Mouse (Mus musculus): ENCODE measurements around the gene Tsx.
"Not testable (repeated sequence)": the region's sequence is repeated elsewhere in the genome, so short reads cannot be mapped to it uniquely, and the experiment has no call there.

Gene Tsx

DNA sequence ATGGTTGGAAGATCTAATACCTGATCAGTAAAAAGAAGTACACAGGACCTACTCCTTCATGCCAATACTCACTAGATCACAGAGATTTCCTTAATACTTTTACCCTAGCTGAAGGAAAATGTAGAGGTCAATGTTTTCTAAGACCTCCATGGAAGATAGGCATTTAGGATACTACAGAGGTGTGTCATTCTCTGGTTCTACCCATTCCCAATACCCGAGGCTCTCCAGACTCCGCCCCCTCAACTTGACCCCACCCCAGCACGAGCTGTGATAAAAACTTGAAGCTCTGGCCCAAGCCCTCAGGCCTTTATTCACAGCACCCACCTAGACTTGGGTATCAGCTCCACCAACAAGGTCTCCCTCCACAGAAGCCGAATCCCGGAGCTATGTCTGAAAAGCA, at the start of gene Tsx:
TSS of gene Tsx (plus strand) at position 301 of the 400 bp plus-strand sequence.
- no peak for DNase-seq (ENCODE audit: low spot score)

DNA sequence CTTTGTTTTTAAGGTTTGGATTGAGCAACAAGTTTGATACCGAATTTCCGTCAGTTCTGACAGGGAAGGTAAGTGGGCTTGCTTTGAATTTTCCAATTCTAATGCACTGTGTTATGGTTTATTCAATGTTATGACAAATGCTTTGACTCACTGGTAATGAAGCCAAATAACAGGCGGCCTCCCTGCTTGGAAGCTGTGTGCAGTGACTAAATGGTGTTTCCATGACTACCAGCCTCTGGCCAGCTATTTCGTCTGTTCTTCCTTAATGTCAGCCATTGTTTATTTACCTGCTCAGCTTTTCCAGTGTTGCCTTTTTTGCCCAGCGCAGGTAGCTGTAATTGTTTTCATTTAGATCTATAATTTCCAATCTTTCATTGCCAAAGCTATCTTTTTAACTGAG, 48.1 kb upstream of the Tsx start:
- no peak for DNase-seq (ENCODE audit: low spot score)

GRCm38 (mm10) chrX:103368650-103369049, 45.6 kb upstream of the Tsx start:
- DNase-seq (ENCODE audit: low spot score): no peak

GRCm38 (mm10) chrX:103371221-103371620, 43.0 kb upstream of the Tsx start:
- DNase-seq (ENCODE audit: low spot score): no peak

GRCm38 (mm10) chrX:103371627-103372026, 42.6 kb upstream of the Tsx start:
- DNase-seq (ENCODE audit: low spot score): no peak

GRCm38 (mm10) chrX:103374250-103374649, 40.0 kb upstream of the Tsx start:
- no peak for DNase-seq (ENCODE audit: low spot score)

- no peak for DNase-seq (ENCODE audit: low spot score)
Measured at GRCm38 (mm10) chrX:103384528-103384927, 29.7 kb upstream of the Tsx start.

DNA sequence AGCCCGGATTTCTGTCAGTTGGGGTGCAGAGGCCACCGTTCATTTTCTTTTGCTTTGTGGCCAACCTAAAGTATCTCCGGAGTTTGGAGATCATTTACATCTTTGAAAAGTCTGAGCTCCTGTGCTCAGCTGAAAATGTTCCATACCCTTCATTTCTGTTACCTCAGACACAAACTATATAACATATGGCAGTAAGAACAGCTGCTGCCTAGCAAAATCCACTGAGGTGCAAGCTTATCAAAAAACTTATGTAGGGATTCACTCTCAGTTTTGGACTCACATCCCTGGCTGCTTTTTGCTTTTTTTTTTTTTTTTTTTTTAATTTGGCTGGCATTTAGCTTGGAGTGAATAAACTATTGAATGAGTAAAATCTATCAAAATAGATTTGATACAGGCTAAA, 26.1 kb upstream of the Tsx start:
- DNase-seq (ENCODE audit: low spot score): no peak

DNA sequence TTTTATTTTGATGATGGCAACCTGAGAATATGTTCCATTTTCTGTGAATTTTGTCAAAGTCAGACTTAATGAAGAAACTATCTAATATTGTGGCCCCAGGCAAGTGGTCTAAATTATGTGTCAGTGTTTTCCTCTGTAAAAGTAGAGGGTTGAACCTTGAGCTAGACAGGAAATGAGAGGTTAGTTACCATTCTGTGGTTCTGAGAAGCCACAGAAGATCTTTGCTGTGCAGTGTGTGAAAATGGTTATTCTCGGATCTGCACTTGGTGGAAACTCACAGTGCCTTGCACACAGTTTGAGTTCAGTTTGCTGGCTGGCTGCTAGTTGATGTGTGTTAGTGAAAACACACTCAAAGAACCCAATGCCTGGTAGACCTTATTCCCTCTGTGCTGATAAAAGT, 20.4 kb upstream of the Tsx start:
- no peak for DNase-seq (ENCODE audit: low spot score)

- no peak for DNase-seq (ENCODE audit: low spot score)
Measured at GRCm38 (mm10) chrX:103405021-103405420, 9.2 kb upstream of the Tsx start.

DNA sequence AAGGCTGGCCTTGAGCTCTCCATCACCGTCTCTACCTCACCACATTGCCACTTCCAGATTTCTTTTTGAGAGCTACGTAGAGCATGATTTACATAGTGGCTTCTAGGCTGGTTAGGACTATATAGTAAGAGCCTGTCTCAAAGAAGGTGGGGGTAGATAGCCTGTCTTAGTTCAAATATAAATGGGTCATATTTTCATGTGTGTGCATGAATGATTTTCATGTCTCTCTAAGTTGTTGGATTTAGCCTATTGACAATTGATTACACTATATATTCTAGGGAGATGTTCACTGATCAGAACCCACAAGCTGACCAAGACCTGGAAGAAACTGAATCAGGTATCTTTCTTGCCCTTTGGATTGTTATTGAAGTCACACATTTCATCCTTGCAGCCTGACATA, 7.4 kb downstream of the Tsx start, which contains the start of gene Gm26992:
TSS of gene Gm26992 (plus strand) at position 301 of the 400 bp plus-strand sequence.
- no peak for DNase-seq (ENCODE audit: low spot score)

GRCm38 (mm10) chrX:103427677-103428076, 13.4 kb downstream of the Tsx start:
- DNase-seq (ENCODE audit: low spot score): no peak

- no peak for DNase-seq (ENCODE audit: low spot score)
Measured at GRCm38 (mm10) chrX:103432293-103432692, 18.0 kb downstream of the Tsx start.

- DNase-seq (ENCODE audit: low spot score): no peak
Measured at GRCm38 (mm10) chrX:103438023-103438422, 23.8 kb downstream of the Tsx start.

DNA sequence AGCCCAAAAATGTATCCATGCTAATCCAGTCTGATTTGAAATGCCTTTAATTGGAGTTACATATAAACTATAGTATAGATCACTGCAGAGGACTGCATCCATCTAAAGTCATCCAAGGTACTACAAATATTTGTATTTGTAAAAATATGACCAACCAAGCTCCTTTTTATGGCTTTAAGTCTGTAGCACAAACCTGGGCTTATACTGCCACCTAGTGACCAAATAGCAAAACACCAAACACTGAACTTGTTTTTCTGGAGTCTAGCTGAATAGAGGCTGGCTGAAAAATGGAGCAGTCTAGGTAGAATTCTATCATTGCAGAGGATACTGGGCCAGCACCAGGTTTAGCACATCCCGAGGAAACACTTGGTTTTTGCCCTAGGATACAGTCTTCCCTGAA, 26.5 kb downstream of the Tsx start:
- no peak for DNase-seq (ENCODE audit: low spot score)

GRCm38 (mm10) chrX:103443755-103444154, 29.5 kb downstream of the Tsx start:
- no peak for DNase-seq (ENCODE audit: low spot score)

DNA sequence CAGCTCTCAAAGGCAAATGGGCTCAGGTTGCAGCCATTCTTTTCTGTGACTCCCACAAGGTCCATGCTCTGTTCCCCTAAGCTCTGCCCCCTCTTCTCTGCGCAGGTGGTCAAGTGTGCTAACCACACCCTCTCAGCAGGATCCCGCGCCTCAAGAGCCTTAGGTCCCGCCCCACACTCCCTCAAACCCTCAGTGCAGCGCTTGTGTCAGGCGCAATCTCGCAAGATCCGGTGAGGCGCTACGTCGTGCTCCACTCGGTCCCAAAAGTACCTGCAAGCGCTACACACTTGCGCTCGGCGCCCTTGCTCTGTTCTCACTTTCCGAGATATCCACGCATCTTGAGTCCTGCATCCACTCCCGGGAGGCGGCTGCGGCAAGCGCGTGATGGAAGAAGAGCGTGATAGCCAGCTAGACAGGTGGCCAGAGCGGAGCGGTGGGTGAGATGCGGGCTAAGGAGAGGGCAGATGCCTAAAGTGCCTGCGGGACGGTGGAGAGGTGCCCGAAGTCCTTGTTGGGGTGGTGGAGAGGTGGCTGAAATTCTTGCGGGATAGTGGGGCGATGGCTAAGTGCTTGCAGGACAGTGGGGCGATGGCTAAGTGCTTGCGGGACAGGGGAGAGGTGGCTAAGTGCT, 33.4 kb downstream of the Tsx start:
- DNase-seq (ENCODE audit: low spot score): no peak

DNA sequence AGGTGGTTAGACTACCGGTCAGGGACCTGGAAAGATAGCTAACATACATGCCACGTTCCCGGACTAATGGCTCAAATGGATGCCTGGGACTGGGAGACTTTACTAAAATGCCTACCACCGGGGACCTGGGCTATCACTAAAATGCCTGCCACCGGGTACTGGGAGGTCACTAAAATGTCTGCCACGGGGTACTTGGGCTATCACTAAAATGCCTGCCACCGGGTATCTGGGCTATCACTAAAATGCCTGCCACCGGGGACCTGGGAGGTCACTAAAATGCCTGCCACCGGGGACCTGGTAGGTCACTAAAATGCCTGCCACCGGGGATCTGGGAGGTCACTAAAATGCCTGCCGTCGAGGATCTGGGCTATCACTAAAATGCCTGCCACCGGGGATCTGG, 34.2 kb downstream of the Tsx start:
- DNase-seq (ENCODE audit: low spot score): not testable (repeated sequence)

DNA sequence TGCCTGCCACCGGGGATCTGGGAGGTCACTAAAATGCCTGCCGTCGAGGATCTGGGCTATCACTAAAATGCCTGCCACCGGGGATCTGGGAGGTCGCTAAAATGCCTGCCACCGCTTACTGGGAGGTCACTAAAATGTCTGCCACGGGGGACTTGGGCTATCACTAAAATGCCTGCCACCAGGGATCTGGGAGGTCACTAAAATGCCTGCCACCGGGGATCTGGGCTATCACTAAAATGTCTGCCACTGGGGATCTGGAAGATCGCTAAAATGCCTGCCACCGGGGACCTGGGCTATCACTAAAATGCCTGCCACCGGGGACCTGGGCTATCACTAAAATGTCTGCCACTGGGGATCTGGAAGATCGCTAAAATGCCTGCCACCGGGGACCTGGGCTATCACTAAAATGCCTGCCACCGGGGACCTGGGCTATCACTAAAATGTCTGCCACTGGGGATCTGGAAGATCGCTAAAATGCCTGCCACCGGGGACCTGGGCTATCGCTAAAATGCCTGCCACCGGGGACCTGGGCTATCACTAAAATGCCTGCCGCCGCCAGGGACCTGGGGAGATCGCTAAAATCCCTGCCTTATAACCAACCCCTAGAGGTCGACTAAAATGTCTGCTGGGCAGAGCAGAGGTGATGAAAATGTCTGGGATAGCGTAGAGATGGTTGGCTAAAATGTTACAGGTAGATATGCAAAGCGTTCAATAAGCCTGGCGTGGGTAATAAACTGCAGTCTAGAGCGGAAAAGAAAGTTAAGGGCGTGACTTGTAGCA, 34.9 kb downstream of the Tsx start:
- not testable (repeated sequence) for DNase-seq (ENCODE audit: low spot score)

GRCm38 (mm10) chrX:103452815-103453214, 38.5 kb downstream of the Tsx start:
- DNase-seq (ENCODE audit: low spot score): no peak

GRCm38 (mm10) chrX:103460056-103460455, 45.8 kb downstream of the Tsx start:
- DNase-seq (ENCODE audit: low spot score): no peak

DNA sequence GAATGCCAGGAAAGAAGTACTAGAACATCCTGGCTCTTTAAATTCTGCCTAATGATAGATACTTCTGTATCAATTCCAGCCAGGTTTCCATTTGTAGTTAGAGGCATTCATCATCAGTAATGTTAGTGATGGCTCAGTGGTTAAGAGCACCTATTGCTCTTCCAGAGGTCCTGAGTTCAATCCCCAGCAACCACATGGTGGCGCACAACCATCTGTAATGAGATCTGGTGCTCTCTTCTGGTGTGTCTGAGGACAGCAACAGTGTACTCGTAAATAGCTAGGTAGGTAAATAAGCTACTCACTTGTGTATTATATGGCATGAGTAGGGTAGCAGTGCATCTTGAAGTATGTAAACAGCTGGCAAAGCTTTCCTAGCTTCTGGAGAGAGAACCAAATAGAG, 54.7 kb downstream of the Tsx start:
- DNase-seq (ENCODE audit: low spot score): no peak

GRCm38 (mm10) chrX:103472346-103472745, 58.1 kb downstream of the Tsx start:
- no peak for DNase-seq (ENCODE audit: low spot score)

All from ovary, postnatal 10 days (tissue).